Mouse (Mus musculus) spleen, adult 18-20 months (tissue): ENCODE results near the gene Akap9.
"Not testable (repeated sequence)": the region's sequence is repeated elsewhere in the genome, so short reads cannot be mapped to it uniquely, and the experiment has no call there.

Experiments used
- DNase-seq, 2 experiments: peaks; one replicate each; pipeline ENCODE4 v3.0.0; 2022; ENCODE audit warnings: mixed read lengths in 2 of 2

The Akap9 gene

GRCm38 (mm10) chr5:4040922-4041321 lies 113.1 kb downstream of the Akap9 start:
- DNase-seq = no peak

GRCm38 (mm10) chr5:4060313-4060712 lies 132.5 kb downstream of the Akap9 start:
- DNase-seq = no peak

GRCm38 (mm10) chr5:4066476-4067115 lies 138.7 kb downstream of the Akap9 start:
- DNase-seq = no peak

- no peak for DNase-seq
Observed at GRCm38 (mm10) chr5:4067203-4067602, 139.3 kb downstream of the Akap9 start.

- no peak for DNase-seq
Observed at GRCm38 (mm10) chr5:4079086-4079485, 151.2 kb downstream of the Akap9 start.

GRCm38 (mm10) chr5:4080861-4081260 lies 153.0 kb downstream of the Akap9 start:
- no peak for DNase-seq

GRCm38 (mm10) chr5:4081513-4081912 lies 153.7 kb downstream of the Akap9 start:
- no peak for DNase-seq

GRCm38 (mm10) chr5:4084948-4085347 lies 157.1 kb downstream of the Akap9 start:
- no peak for DNase-seq

- no peak for DNase-seq
Observed at GRCm38 (mm10) chr5:4086309-4086708, 158.5 kb downstream of the Akap9 start.

- no peak for DNase-seq
Observed at GRCm38 (mm10) chr5:4088190-4088589, 160.3 kb downstream of the Akap9 start.

- DNase-seq = no peak
Observed at GRCm38 (mm10) chr5:4094471-4094870, 166.6 kb downstream of the Akap9 start.

GRCm38 (mm10) chr5:4101031-4101430 lies 173.2 kb downstream of the Akap9 start:
- no peak for DNase-seq

- DNase-seq = no peak
Observed at GRCm38 (mm10) chr5:4101770-4102169, 173.9 kb downstream of the Akap9 start.

- no peak for DNase-seq
Observed at GRCm38 (mm10) chr5:4103626-4104340, 175.9 kb downstream of the Akap9 start.

GRCm38 (mm10) chr5:4104341-4105040 lies 176.6 kb downstream of the Akap9 start, which contains the start of gene Cyp51:
Cyp51 (minus strand) TSS chr5:4104746.
- peak; percentile 81 to 88 for DNase-seq

GRCm38 (mm10) chr5:4105651-4106186 lies 177.9 kb downstream of the Akap9 start:
- DNase-seq = no peak

GRCm38 (mm10) chr5:4107056-4107455 lies 179.2 kb downstream of the Akap9 start:
- DNase-seq = not testable (repeated sequence)

- DNase-seq = no peak
Observed at GRCm38 (mm10) chr5:4112570-4113098, 184.8 kb downstream of the Akap9 start.
